Mouse (Mus musculus): ENCODE data around the gene Mymx. TPM values are rescaled to one million over a fixed set of nuclear protein-coding genes. Genes with fewer than 3 reads are reported as not detected.

The Mymx gene
- polyA plus RNA-seq (2017; shearing (Covaris generic)), result not detected

GRCm38 (mm10) chr17:45601877-45602304 lies at the start of gene Mymx:
Gene Mymx (minus strand): TSS chr17:45602102.

GRCm38 (mm10) chr17:45599446-45600242 lies 2.3 kb downstream of the Mymx start, which contains the start of gene Slc29a1:
Gene Slc29a1 (minus strand): TSS chr17:45599606.

GRCm38 (mm10) chr17:45573087-45573779 lies 28.7 kb downstream of the Mymx start, which contains the start of gene Hsp90ab1:
Gene Hsp90ab1 (minus strand): TSS chr17:45573271.

GRCm38 (mm10) chr17:45563655-45564530 lies 38.0 kb downstream of the Mymx start, which contains the start of gene Slc35b2:
Gene Slc35b2 (plus strand): TSS chr17:45563874.

GRCm38 (mm10) chr17:45555452-45556106 lies 46.3 kb downstream of the Mymx start, which contains the start of gene Nfkbie:
Gene Nfkbie (plus strand): TSS chr17:45555703.

Other genes starting within 250 kb of the Mymx start
- 10 to 100 TPM; 78.5 to 87.9 TPM for gene Cdc5l, start 168.4 kb downstream of the Mymx start, polyA plus RNA-seq (2017; shearing (Covaris generic))
- gene Spats1, start 126.7 kb downstream of the Mymx start, polyA plus RNA-seq (2017; shearing (Covaris generic)), result 1 to 10 TPM in 1 of 2 experiments, under 1 TPM in 1; 0.81 to 3.0 TPM
- 10 to 100 TPM; 10.9 to 19.2 TPM for gene Aars2, start 95.3 kb downstream of the Mymx start, polyA plus RNA-seq (2017; shearing (Covaris generic))
- gene Tcte1, start 78.7 kb downstream of the Mymx start, polyA plus RNA-seq (2017; shearing (Covaris generic)), result under 1 TPM in 1 of 2 experiments, not detected in 1; 0.15 TPM
- under 1 TPM in 1 of 2 experiments, not detected in 1; 0.95 TPM for gene Tmem151b, start 52.4 kb downstream of the Mymx start, polyA plus RNA-seq (2017; shearing (Covaris generic))
- gene Nfkbie, start 46.4 kb downstream of the Mymx start, polyA plus RNA-seq (2017; shearing (Covaris generic)), result 10 to 100 TPM; 60.9 to 66.6 TPM
- gene Slc35b2, start 38.2 kb downstream of the Mymx start, polyA plus RNA-seq (2017; shearing (Covaris generic)), result 10 to 100 TPM; 60.0 to 69.0 TPM
- gene Hsp90ab1, start 28.8 kb downstream of the Mymx start, polyA plus RNA-seq (2017; shearing (Covaris generic)), result 1,000 to 10,000 TPM in 1 of 2 experiments, 100 to 1,000 TPM in 1; 784 to 1,058 TPM
- 100 to 1,000 TPM; 102 to 129 TPM for gene Slc29a1, start 2.5 kb downstream of the Mymx start, polyA plus RNA-seq (2017; shearing (Covaris generic))
- gene Capn11, start 57.2 kb upstream of the Mymx start, polyA plus RNA-seq (2017; shearing (Covaris generic)), result 1 to 10 TPM in 1 of 2 experiments, under 1 TPM in 1; 0.70 to 1.0 TPM
- 10 to 100 TPM; 69.1 to 69.2 TPM for gene Mrpl14, start 84.2 kb upstream of the Mymx start, polyA plus RNA-seq (2017; shearing (Covaris generic))
- 10 to 100 TPM in 1 of 2 experiments, 1 to 10 TPM in 1; 9.2 to 13.5 TPM for gene Tmem63b, start 84.8 kb upstream of the Mymx start, polyA plus RNA-seq (2017; shearing (Covaris generic))
- not detected for gene 1600014C23Rik, start 131.7 kb upstream of the Mymx start, polyA plus RNA-seq (2017; shearing (Covaris generic))

Measured in inflammation-experienced regulatory T-cells (primary cell).